Mouse (Mus musculus): Measurements from ENCODE around the gene Samt2.
"Not testable (repeated sequence)": the region's sequence is repeated elsewhere in the genome, so short reads cannot be mapped to it uniquely, and the experiment has no call there.

Samt2 gene

DNA sequence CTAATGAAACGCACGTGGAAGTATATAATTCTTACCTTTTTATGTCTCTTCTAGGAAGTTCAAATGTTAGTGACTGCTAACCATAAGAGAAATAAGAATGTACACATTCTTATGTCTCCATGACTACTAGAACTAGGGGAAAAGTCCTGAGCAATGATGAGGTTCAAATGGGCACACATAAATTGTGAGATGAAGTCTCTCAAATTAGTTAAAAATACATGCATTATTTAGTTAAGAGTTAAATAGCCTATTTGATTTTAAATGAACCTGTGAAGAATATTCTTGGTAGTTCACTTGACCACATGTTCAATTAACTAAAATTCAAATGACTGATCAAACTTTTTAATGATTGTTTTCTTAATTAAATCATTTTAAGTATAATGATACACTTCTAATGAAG is at the start of gene Samt2:
Samt2 (minus strand) TSS at position 101 of the 400 bp plus-strand sequence.
- not testable (repeated sequence) for DNase-seq
